8 mouse cellular contexts compared by ENCODE assay signal in the genomic region with DNA sequence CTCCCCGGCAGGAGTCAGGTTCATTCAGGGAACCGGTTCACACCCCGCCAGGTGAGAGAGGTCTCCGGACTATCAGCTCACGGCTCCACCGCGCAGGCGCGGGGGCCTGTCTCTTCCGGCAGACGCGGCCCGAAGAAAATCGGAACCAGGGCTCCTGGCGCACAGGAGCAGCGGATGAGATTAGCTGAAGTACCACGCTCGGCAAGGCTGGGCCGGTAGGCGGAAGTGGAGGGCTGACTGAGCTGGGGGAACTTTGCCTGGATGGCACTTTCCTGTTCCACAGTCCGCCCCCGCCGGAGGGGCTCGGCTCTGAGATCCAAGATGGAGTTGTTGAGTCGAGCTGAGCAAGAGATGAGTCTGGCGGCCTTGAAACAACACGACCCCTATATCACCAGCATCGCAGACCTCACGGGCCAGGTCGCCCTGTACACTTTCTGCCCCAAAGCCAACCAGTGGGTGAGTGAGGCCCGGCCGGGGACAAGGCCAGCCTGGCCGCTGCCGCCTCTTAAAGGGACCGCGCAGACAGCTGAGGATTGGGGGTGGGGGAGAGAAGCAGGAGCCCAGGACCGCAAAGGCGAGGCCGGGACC. TPM values are rescaled to one million over a fixed set of nuclear protein-coding genes. Genes with fewer than 3 reads are reported as not detected.
DNase-seq lines count a peak whose midpoint lies in the region; ATAC-seq and TF ChIP-seq lines count a peak whose summit lies in the region.

TSS of gene Dcp1a (plus strand) at position 175 of the 588 bp plus-strand sequence.

- H3K27ac ChIP-seq in heart, embryonic 12.5 days (ENCODE audit: poor library complexity, severe bottlenecking), result peak within 1 kb of the TSS; percentile 74
- peak within 1 kb of the TSS; percentile 85 for H3K27ac ChIP-seq in kidney, postnatal 0 days
- H3K27ac ChIP-seq in liver, embryonic 11.5 days (ENCODE audit: low read depth, low read length), result peak within 1 kb of the TSS; percentile 62; the same call in 1 of the 2 replicates
- peak within 1 kb of the TSS; percentile 85; the same call in 1 of the 2 replicates for H3K27ac ChIP-seq in stomach, embryonic 14.5 days (ENCODE audit: low read length)

- no peaks in the 10 kb centered on the region for H3K27me3 ChIP-seq in heart, embryonic 12.5 days (replicated peaks)
- no peaks in the 10 kb centered on the region for H3K27me3 ChIP-seq in kidney, postnatal 0 days (ENCODE audit: insufficient read depth, low read length)
- no peaks in the 10 kb centered on the region for H3K27me3 ChIP-seq in liver, embryonic 11.5 days (replicated peaks; ENCODE audit: control insufficient read depth, insufficient read depth, low read length)
- H3K27me3 ChIP-seq in stomach, embryonic 14.5 days (ENCODE audit: control insufficient read depth, insufficient read depth, low read length), result no peaks in the 10 kb centered on the region

- peak within 1 kb of the TSS; percentile 85 for H3K9ac ChIP-seq in heart, embryonic 12.5 days
- peak within 1 kb of the TSS; percentile 89 for H3K9ac ChIP-seq in kidney, postnatal 0 days (ENCODE audit: low read depth, low read length)
- H3K9ac ChIP-seq in liver, embryonic 11.5 days (ENCODE audit: low read depth, low read length), result peak within 1 kb of the TSS; percentile 92
- H3K9ac ChIP-seq in stomach, embryonic 14.5 days (replicated peaks; ENCODE audit: low read depth, low read length), result peak within 1 kb of the TSS; percentile 66

- peak within 1 kb of the TSS; percentile 91 for H3K4me3 ChIP-seq in heart, embryonic 12.5 days
- peak within 1 kb of the TSS; percentile 93 for H3K4me3 ChIP-seq in kidney, postnatal 0 days (replicated peaks; ENCODE audit: low read depth, low read length)
- H3K4me3 ChIP-seq in liver, embryonic 11.5 days (ENCODE audit: low read depth, low read length), result peak within 1 kb of the TSS; percentile 94
- peak within 1 kb of the TSS; percentile 86 for H3K4me3 ChIP-seq in stomach, embryonic 14.5 days (ENCODE audit: low read depth, low read length)

- ATAC-seq in erythroid progenitor cell, adult 5-6 weeks (replicated peaks; ENCODE audit: low FRiP score, poor library complexity, severe bottlenecking), result peak; percentile 98
- peak; percentile 98 for ATAC-seq in heart, embryonic 12.5 days (ENCODE audit: insufficient number of reproducible peaks, low FRiP score)
- peak; percentile 98 for ATAC-seq in kidney, postnatal 0 days (replicated peaks; ENCODE audit: low FRiP score, low read depth)
- peak; percentile 100 for ATAC-seq in liver, embryonic 11.5 days (replicated peaks; ENCODE audit: low FRiP score)
- ATAC-seq in stomach, embryonic 14.5 days (ENCODE audit: insufficient number of reproducible peaks, insufficient read depth, low FRiP score, low read depth), result peak; percentile 98

- no peaks in the 10 kb centered on the region for H3K9me3 ChIP-seq in heart, embryonic 12.5 days (replicated peaks)
- H3K9me3 ChIP-seq in kidney, postnatal 0 days (replicated peaks; ENCODE audit: low read length), result no peaks in the 10 kb centered on the region
- H3K9me3 ChIP-seq in liver, embryonic 11.5 days (ENCODE audit: control insufficient read depth, low read length), result no peaks in the 10 kb centered on the region
- H3K9me3 ChIP-seq in stomach, embryonic 14.5 days (ENCODE audit: control insufficient read depth, low read depth, low read length), result no peaks in the 10 kb centered on the region

- under 1% methylated on average over 39 of the region's 39 CpGs for WGBS in heart, embryonic 12.5 days
- under 1% methylated on average over 39 of the region's 39 CpGs for WGBS in kidney, postnatal 0 days
- under 1% methylated on average over 39 of the region's 39 CpGs for WGBS in liver, embryonic 11.5 days
- under 1% methylated on average over 39 of the region's 39 CpGs for WGBS in stomach, embryonic 14.5 days

- H3K4me2 ChIP-seq in heart, embryonic 12.5 days, result peak within 1 kb of the TSS; percentile 78
- peak within 1 kb of the TSS; percentile 78 for H3K4me2 ChIP-seq in kidney, postnatal 0 days (ENCODE audit: low read length)
- H3K4me2 ChIP-seq in liver, embryonic 11.5 days, result peak within 1 kb of the TSS; percentile 92
- H3K4me2 ChIP-seq in stomach, embryonic 14.5 days (replicated peaks; ENCODE audit: low read depth, low read length), result peak within 1 kb of the TSS; percentile 78

- peaks cover 9% of the 10 kb centered on the region for H3K4me1 ChIP-seq in heart, embryonic 12.5 days (replicated peaks)
- no peaks in the 10 kb centered on the region; the same call in 1 of the 2 replicates for H3K4me1 ChIP-seq in kidney, postnatal 0 days (replicated peaks; ENCODE audit: insufficient read depth, low read length)
- peaks cover 10% of the 10 kb centered on the region; the same call in 1 of the 2 replicates for H3K4me1 ChIP-seq in liver, embryonic 11.5 days (replicated peaks; ENCODE audit: control insufficient read depth, insufficient read depth, low read length)
- H3K4me1 ChIP-seq in stomach, embryonic 14.5 days (ENCODE audit: control insufficient read depth, insufficient read depth, low read length), result peaks cover 7% of the 10 kb centered on the region; the same call in 1 of the 2 replicates

- peak; percentile 98 for DNase-seq in CD4-positive helper T cell, adult 2 months (ENCODE audit: low read depth, low spot score)
- DNase-seq in brain, embryonic 18.5 days (ENCODE audit: low read depth, low spot score), result peak; percentile 92
- peak; percentile 99 for DNase-seq in kidney, postnatal 0 days (ENCODE audit: low spot score)
- DNase-seq in liver, embryonic 11.5 days (ENCODE audit: low spot score), result peak; percentile 91
- peak; percentile 98 for DNase-seq in naive thymus-derived CD4-positive, alpha-beta T cell, adult 2 months (ENCODE audit: low read depth)

- peaks cover 24% of the 10 kb centered on the region for H3K36me3 ChIP-seq in heart, embryonic 12.5 days
- H3K36me3 ChIP-seq in kidney, postnatal 0 days (ENCODE audit: insufficient read depth, low read length), result peaks cover 8% of the 10 kb centered on the region; the same call in 1 of the 2 replicates
- peaks cover 2% of the 10 kb centered on the region; the same call in 1 of the 2 replicates for H3K36me3 ChIP-seq in liver, embryonic 11.5 days (ENCODE audit: control insufficient read depth, insufficient read depth, low read length)
- H3K36me3 ChIP-seq in stomach, embryonic 14.5 days (ENCODE audit: control insufficient read depth, insufficient read depth, low read length), result peaks cover 17% of the 10 kb centered on the region

- TF ChIP-seq CTCF in kidney, postnatal 0 days (IDR thresholded peaks at IDR 0.05; ENCODE audit: low read depth), result peak; percentile 30; the same call in 1 of the 2 replicates

RNA-seq across cellular contexts. Expression of gene Dcp1a, which starts in this region (rescaled TPM):
- total RNA-seq in erythroid progenitor cell, adult 5-6 weeks (2015; ENCODE audit: low replicate concordance), result 10.8 and 25.2 TPM in 2 replicates
- total RNA-seq in erythroid progenitor cell, adult 5-6 weeks (2017; ENCODE audit: low replicate concordance), result 17.5 and 24.3 TPM in 2 replicates
- polyA plus RNA-seq in heart, embryonic 12.5 days (2016; fragmentation: Nextera tagmentation; extraction: Ambion mirVana), result 21.8 and 25.5 TPM in 2 replicates
- 10.9 and 11.4 TPM in 2 replicates for polyA plus RNA-seq in kidney, postnatal 0 days (2015; fragmentation: Nextera tagmentation; extraction: Ambion mirVana)
- 26.8 and 29.1 TPM in 2 replicates for polyA plus RNA-seq in liver, embryonic 11.5 days (2014; fragmentation: Nextera tagmentation; extraction: Ambion mirVana)
- 28.9 and 35.5 TPM in 2 replicates for polyA plus RNA-seq in stomach, embryonic 14.5 days (2014; fragmentation: Nextera tagmentation; extraction: Ambion mirVana)

Comparison
In these comparisons a context has a peak if more than half of its experiments do, and no peak if none do; other contexts are left out.
1. Peak in every context shown above with its lines: DNase-seq, ATAC-seq, H3K4me3 ChIP-seq and H3K27ac ChIP-seq.